Mouse (Mus musculus): ENCODE measurements at regions not wholly inside any gene's neighbourhood (a gene's known extent, or its start where the extent isn't known, plus 50 kb on each side); places are given as distances from the start of the nearest gene placed in this dataset.

DNA sequence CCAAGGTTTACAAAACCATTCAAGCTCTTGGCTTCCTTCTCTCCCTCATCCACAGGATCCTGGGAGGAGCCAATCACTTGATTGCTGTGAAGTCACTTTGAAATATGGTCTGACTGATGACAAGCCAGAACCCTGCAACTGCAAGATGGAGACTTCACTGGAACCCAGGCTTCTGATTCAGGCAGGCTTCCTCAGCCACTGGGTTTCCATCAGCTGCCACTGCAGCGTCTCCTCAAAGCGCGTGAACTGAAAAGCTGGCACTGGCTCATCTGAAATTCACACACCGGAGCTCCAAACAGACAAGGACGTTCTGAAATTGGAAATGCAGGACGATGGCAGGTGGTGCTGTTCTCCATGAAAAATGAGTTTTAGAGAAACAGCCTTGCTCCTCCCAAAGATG is 280.1 kb upstream of the AI593442 start:
- H3ac ChIP-seq (ENCODE audit: control insufficient read depth, insufficient read length) = no peak overlapping the region
- H3K4me2 ChIP-seq (ENCODE audit: low read depth) = no peak overlapping the region
- no peaks in the 10 kb centered on the region for H3K79me2 ChIP-seq (ENCODE audit: control insufficient read depth, insufficient read depth)
- H3K36me3 ChIP-seq (ENCODE audit: control insufficient read depth, insufficient read depth) = no peaks in the 10 kb centered on the region
- H3K4me3 ChIP-seq = no peak overlapping the region
- H3K27me3 ChIP-seq (ENCODE audit: control insufficient read depth, insufficient read depth, insufficient read length) = no peaks in the 10 kb centered on the region
- no peak for TF ChIP-seq TCF12 (IDR thresholded peaks at IDR 0.05; ENCODE audit: insufficient read depth, poor library complexity, severe bottlenecking)
- no peak for TF ChIP-seq MYOD1 (IDR thresholded peaks at IDR 0.05; ENCODE audit: control insufficient read depth in 1 of 3, insufficient read length in 2 of 3, low read depth in 2 of 3)
- no peak for TF ChIP-seq CEBPB (IDR thresholded peaks at IDR 0.05; ENCODE audit: insufficient read depth, poor library complexity, severe bottlenecking)
- no peak for TF ChIP-seq MAX (IDR thresholded peaks at IDR 0.05; ENCODE audit: low read depth)
- no peak for TF ChIP-seq REST (IDR thresholded peaks at IDR 0.05; ENCODE audit: insufficient read depth, insufficient read length)
- TF ChIP-seq POLR2AphosphoS2 (IDR thresholded peaks at IDR 0.05; ENCODE audit: insufficient read length, low read depth) = no peak
- TF ChIP-seq E2F4 (IDR thresholded peaks at IDR 0.05; ENCODE audit: insufficient read depth) = no peak
- TF ChIP-seq MYOG (IDR thresholded peaks at IDR 0.05; ENCODE audit: control insufficient read depth in 1 of 3, insufficient read depth in 1 of 3, insufficient read length in 2 of 3, low read depth in 2 of 3) = no peak
- no peak for TF ChIP-seq SRF (IDR thresholded peaks at IDR 0.05; ENCODE audit: control insufficient read depth, insufficient read length, low read depth)
- no peak for TF ChIP-seq TCF3 (IDR thresholded peaks at IDR 0.05; ENCODE audit: insufficient read length, low read depth)
- no peak for TF ChIP-seq USF1 (IDR thresholded peaks at IDR 0.05; ENCODE audit: low read depth)

DNA sequence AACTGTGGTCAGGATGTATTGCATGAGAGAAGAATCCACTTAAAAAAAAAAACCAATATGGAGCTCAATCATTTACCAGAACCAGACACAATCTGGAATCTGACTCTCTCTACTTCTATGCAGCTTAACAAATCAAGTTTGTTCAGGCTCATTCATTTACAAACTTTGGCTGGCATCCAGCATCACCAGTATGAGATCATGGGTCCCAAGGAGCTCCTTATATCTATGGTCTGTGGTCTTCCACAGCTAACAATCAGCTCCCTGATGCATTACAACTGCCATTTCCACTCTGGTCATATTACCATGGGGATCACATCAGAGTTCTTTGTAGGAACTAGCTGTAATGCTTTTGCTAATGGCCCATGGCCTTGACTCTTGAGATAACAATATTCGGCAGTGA is 277.7 kb upstream of the AI593442 start:
- H3K27me3 ChIP-seq (ENCODE audit: control insufficient read depth, insufficient read depth, insufficient read length) = no peaks in the 10 kb centered on the region
- TF ChIP-seq MYOG (IDR thresholded peaks at IDR 0.05; ENCODE audit: control insufficient read depth in 1 of 3, insufficient read depth in 1 of 3, insufficient read length in 2 of 3, low read depth in 2 of 3) (no peak), E2F4 (IDR thresholded peaks at IDR 0.05; ENCODE audit: insufficient read depth) (no peak)
- no peak overlapping the region for H3K4me2 ChIP-seq (ENCODE audit: low read depth)
- H3ac ChIP-seq (ENCODE audit: control insufficient read depth, insufficient read length) = no peak overlapping the region
- no peak overlapping the region for H3K4me3 ChIP-seq
- H3K36me3 ChIP-seq (ENCODE audit: control insufficient read depth, insufficient read depth) = no peaks in the 10 kb centered on the region
- H3K79me2 ChIP-seq (ENCODE audit: control insufficient read depth, insufficient read depth) = no peaks in the 10 kb centered on the region

DNA sequence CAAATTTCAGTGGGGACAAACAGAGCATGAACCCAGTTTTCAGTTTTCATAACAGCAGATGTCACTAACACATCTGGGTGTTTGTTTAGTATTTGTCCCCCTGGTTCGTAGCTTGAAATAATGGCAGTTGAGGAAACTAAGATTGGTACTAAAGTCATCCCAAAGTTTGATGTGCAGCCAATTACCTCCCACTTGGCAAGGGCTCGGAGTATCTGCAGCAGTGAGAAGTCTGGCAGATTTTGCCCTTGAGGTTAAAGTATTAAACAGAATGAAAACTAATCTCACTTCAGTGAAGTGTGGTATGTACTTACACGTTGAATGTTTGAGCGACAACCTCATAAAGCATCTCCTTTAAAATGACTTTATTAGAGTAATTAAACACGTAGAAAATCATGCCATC is 264.5 kb upstream of the AI593442 start:
- H3K27me3 ChIP-seq (ENCODE audit: control insufficient read depth, insufficient read depth, insufficient read length) = no peaks in the 10 kb centered on the region
- H3K79me2 ChIP-seq (ENCODE audit: control insufficient read depth, insufficient read depth) = no peaks in the 10 kb centered on the region
- no peak for TF ChIP-seq USF1 (IDR thresholded peaks at IDR 0.05; ENCODE audit: low read depth)
- TF ChIP-seq E2F4 (IDR thresholded peaks at IDR 0.05; ENCODE audit: insufficient read depth) = no peak
- no peak for TF ChIP-seq MYOG (IDR thresholded peaks at IDR 0.05; ENCODE audit: control insufficient read depth in 1 of 3, insufficient read depth in 1 of 3, insufficient read length in 2 of 3, low read depth in 2 of 3)
- TF ChIP-seq TCF3 (IDR thresholded peaks at IDR 0.05; ENCODE audit: insufficient read length, low read depth) = no peak
- no peak for TF ChIP-seq POLR2A (IDR thresholded peaks at IDR 0.05; ENCODE audit: insufficient read length, low read depth)
- TF ChIP-seq TCF12 (IDR thresholded peaks at IDR 0.05; ENCODE audit: insufficient read depth, poor library complexity, severe bottlenecking) = no peak
- TF ChIP-seq CEBPB (IDR thresholded peaks at IDR 0.05; ENCODE audit: insufficient read depth, poor library complexity, severe bottlenecking) = no peak
- TF ChIP-seq MAX (IDR thresholded peaks at IDR 0.05; ENCODE audit: low read depth) = no peak
- no peak for TF ChIP-seq REST (IDR thresholded peaks at IDR 0.05; ENCODE audit: insufficient read depth, insufficient read length)
- no peak for TF ChIP-seq SRF (IDR thresholded peaks at IDR 0.05; ENCODE audit: control insufficient read depth, insufficient read length, low read depth)
- TF ChIP-seq POLR2AphosphoS2 (IDR thresholded peaks at IDR 0.05; ENCODE audit: insufficient read length, low read depth) = no peak
- no peak for TF ChIP-seq MYOD1 (IDR thresholded peaks at IDR 0.05; ENCODE audit: control insufficient read depth in 1 of 3, insufficient read length in 2 of 3, low read depth in 2 of 3)
- H3K4me2 ChIP-seq (ENCODE audit: low read depth) = no peak overlapping the region
- H3K4me3 ChIP-seq = no peak overlapping the region
- no peaks in the 10 kb centered on the region for H3K36me3 ChIP-seq (ENCODE audit: control insufficient read depth, insufficient read depth)
- H3ac ChIP-seq (ENCODE audit: control insufficient read depth, insufficient read length) = no peak overlapping the region

DNA sequence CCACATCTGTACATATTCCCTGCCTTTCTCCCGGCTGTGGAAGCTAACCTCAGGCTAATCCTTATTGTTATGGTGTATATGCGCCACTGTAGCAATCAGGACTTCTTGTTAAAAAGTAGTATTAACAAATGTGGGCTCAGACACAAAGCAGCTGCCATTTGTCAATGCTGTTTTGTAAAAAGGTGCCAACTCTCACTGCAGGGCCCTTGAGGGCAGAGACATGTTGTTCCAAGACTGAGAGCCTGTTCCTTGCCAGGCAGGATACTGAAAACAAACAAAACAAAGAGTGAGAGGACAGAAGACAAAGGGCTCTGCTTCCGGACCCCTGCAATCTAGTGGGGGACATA is 262.0 kb upstream of the AI593442 start:
- no peaks in the 10 kb centered on the region for H3K27me3 ChIP-seq (ENCODE audit: control insufficient read depth, insufficient read depth, insufficient read length)
- H3ac ChIP-seq (ENCODE audit: control insufficient read depth, insufficient read length) = no peak overlapping the region
- no peak overlapping the region for H3K4me2 ChIP-seq (ENCODE audit: low read depth)
- TF ChIP-seq USF1 (IDR thresholded peaks at IDR 0.05; ENCODE audit: low read depth) (no peak), MYOD1 (IDR thresholded peaks at IDR 0.05; ENCODE audit: control insufficient read depth in 1 of 3, insufficient read length in 2 of 3, low read depth in 2 of 3) (no peak), POLR2A (IDR thresholded peaks at IDR 0.05; ENCODE audit: insufficient read length, low read depth) (no peak), MYOG (IDR thresholded peaks at IDR 0.05; ENCODE audit: control insufficient read depth in 1 of 3, insufficient read depth in 1 of 3, insufficient read length in 2 of 3, low read depth in 2 of 3) (no peak), MAX (IDR thresholded peaks at IDR 0.05; ENCODE audit: low read depth) (no peak), SRF (IDR thresholded peaks at IDR 0.05; ENCODE audit: control insufficient read depth, insufficient read length, low read depth) (no peak), POLR2AphosphoS2 (IDR thresholded peaks at IDR 0.05; ENCODE audit: insufficient read length, low read depth) (no peak), TCF3 (IDR thresholded peaks at IDR 0.05; ENCODE audit: insufficient read length, low read depth) (no peak), REST (IDR thresholded peaks at IDR 0.05; ENCODE audit: insufficient read depth, insufficient read length) (no peak), CEBPB (IDR thresholded peaks at IDR 0.05; ENCODE audit: insufficient read depth, poor library complexity, severe bottlenecking) (no peak), E2F4 (IDR thresholded peaks at IDR 0.05; ENCODE audit: insufficient read depth) (no peak), TCF12 (IDR thresholded peaks at IDR 0.05; ENCODE audit: insufficient read depth, poor library complexity, severe bottlenecking) (no peak)
- H3K4me3 ChIP-seq = no peak overlapping the region
- H3K36me3 ChIP-seq (ENCODE audit: control insufficient read depth, insufficient read depth) = no peaks in the 10 kb centered on the region
- no peaks in the 10 kb centered on the region for H3K79me2 ChIP-seq (ENCODE audit: control insufficient read depth, insufficient read depth)

DNA sequence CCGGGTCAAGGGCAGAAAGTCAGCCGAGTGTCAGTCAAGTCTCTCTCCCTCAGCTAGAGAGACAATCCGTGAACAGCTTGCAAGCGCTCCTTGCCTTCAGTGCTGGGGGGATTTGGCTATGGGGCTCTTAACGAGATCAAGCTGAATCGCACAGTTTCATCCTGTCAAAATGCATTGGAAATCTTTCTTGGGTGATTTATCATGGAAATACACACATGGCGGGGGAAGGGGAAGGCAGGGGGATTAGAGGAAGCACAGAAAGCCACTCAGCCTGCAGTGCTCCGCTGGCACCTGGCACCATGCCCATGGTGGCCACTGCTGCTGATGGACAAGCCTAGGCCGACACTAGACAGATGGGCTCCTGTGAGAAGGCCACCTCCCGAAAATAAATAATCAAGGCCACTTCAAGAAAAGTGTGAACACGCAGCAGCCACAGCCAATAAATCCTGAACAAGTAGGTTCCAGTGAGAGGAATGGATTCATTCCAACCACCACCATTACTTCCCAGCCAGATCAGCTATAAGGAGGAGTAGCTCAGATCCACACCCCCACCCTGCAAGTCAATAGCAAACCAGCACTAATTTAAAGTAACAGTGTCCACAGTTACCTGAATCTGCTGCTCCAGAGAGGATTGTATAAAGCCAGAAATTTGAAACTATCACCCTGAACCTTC is 261.5 kb upstream of the AI593442 start:
- TF ChIP-seq MYOD1 (IDR thresholded peaks at IDR 0.05; ENCODE audit: control insufficient read depth in 1 of 3, insufficient read length in 2 of 3, low read depth in 2 of 3) (no peak), CEBPB (IDR thresholded peaks at IDR 0.05; ENCODE audit: insufficient read depth, poor library complexity, severe bottlenecking) (no peak), TCF12 (IDR thresholded peaks at IDR 0.05; ENCODE audit: insufficient read depth, poor library complexity, severe bottlenecking) (no peak), SRF (IDR thresholded peaks at IDR 0.05; ENCODE audit: control insufficient read depth, insufficient read length, low read depth) (no peak), MAX (IDR thresholded peaks at IDR 0.05; ENCODE audit: low read depth) (no peak), POLR2A (IDR thresholded peaks at IDR 0.05; ENCODE audit: insufficient read length, low read depth) (no peak), TCF3 (IDR thresholded peaks at IDR 0.05; ENCODE audit: insufficient read length, low read depth) (no peak), E2F4 (IDR thresholded peaks at IDR 0.05; ENCODE audit: insufficient read depth) (no peak), POLR2AphosphoS2 (IDR thresholded peaks at IDR 0.05; ENCODE audit: insufficient read length, low read depth) (no peak), USF1 (IDR thresholded peaks at IDR 0.05; ENCODE audit: low read depth) (no peak), MYOG (IDR thresholded peaks at IDR 0.05; ENCODE audit: control insufficient read depth in 1 of 3, insufficient read depth in 1 of 3, insufficient read length in 2 of 3, low read depth in 2 of 3) (no peak)
- Histone ChIP-seq H3K4me3 (no peak overlapping the region), H3K79me2 (ENCODE audit: control insufficient read depth, insufficient read depth) (no peaks in the 10 kb centered on the region), H3K36me3 (ENCODE audit: control insufficient read depth, insufficient read depth) (no peaks in the 10 kb centered on the region), H3K4me2 (ENCODE audit: low read depth) (no peak overlapping the region), H3K27me3 (ENCODE audit: control insufficient read depth, insufficient read depth, insufficient read length) (no peaks in the 10 kb centered on the region), H3ac (ENCODE audit: control insufficient read depth, insufficient read length) (no peak overlapping the region)

All from myocyte (in vitro differentiated cells).